Mouse (Mus musculus) E14TG2a.4 (cell line): ENCODE measurements around the gene Dennd4b.

Source experiments
- CTCF ChIP-seq: conservative IDR thresholded peaks from 2 replicates; pipeline ENCODE4 v1.5.1; 2014; ENCODE audit warnings: low read length
- NANOG ChIP-seq: IDR thresholded peaks from 2 replicates; pipeline ENCODE4 v1.6.1; 2014; ENCODE audit warnings: borderline replicate concordance, low read length, mixed read lengths
- POU5F1 ChIP-seq: IDR thresholded peaks from 2 replicates; pipeline ENCODE4 v1.6.1; 2014; ENCODE audit warnings: low read length, borderline replicate concordance

- TF ChIP-seq CTCF (no peak), POU5F1 (no peak), NANOG (no peak)
Observed at GRCm38 (mm10) chr3:90247960-90248745, 16.8 kb upstream of the Dennd4b start, which contains the start of gene Slc39a1.
